Mouse (Mus musculus) embryonic facial prominence, embryonic 11.5 days (tissue): ENCODE data around the gene Cpm. TPM values are rescaled to one million over a fixed set of nuclear protein-coding genes. Genes with fewer than 3 reads are reported as not detected.

Source experiments
- ATAC-seq: fragments of 200-750 bp; cut with Nextera tagmentation; replicated peaks from 2 replicates; pipeline ENCODE4 v1.8.0; 2017; ENCODE audit warnings: low read depth; ENCODE audit not compliant: insufficient number of reproducible peaks, low FRiP score, low TSS enrichment
- DNase-seq: peaks from one replicate; pipeline ENCODE4 v3.0.0-alpha.2; 2015; ENCODE audit warnings: low spot score
- H3K27ac ChIP-seq: fragments of 300-500 bp; sonication (generic); replicated peaks from 2 replicates; pipeline ENCODE4 v1.5.1; 2014; ENCODE audit warnings: mild to moderate bottlenecking, low read depth, low read length, control low read depth
- H3K27me3 ChIP-seq: fragments of 300-500 bp; sonication (generic); 2 replicates; pipeline ENCODE4 v1.6.1; 2014; ENCODE audit warnings: mild to moderate bottlenecking, low read length, moderate library complexity, mixed read lengths; ENCODE audit not compliant: control insufficient read depth, insufficient read depth
- H3K36me3 ChIP-seq: fragments of 300-500 bp; sonication (generic); replicated peaks from 2 replicates; pipeline ENCODE4 v1.6.1; 2014; ENCODE audit warnings: low read depth, mild to moderate bottlenecking, low read length, moderate library complexity, mixed read lengths; ENCODE audit not compliant: control insufficient read depth, insufficient read depth
- H3K4me1 ChIP-seq: fragments of 300-500 bp; sonication (generic); 2 replicates; pipeline ENCODE4 v1.6.1; 2014; ENCODE audit warnings: low read length, mixed read lengths; ENCODE audit not compliant: control insufficient read depth, insufficient read depth
- H3K4me2 ChIP-seq: fragments of 300-500 bp; sonication (generic); 2 replicates; pipeline ENCODE4 v1.6.1; 2014; ENCODE audit warnings: low read depth, mild to moderate bottlenecking, control low read depth, low read length, moderate library complexity
- H3K4me3 ChIP-seq: fragments of 300-500 bp; sonication (generic); 2 replicates; pipeline ENCODE4 v1.5.1; 2014; ENCODE audit warnings: low read depth, low read length, control low read depth
- H3K9ac ChIP-seq: fragments of 300-500 bp; sonication (generic); replicated peaks from 2 replicates; pipeline ENCODE4 v1.6.1; 2014; ENCODE audit warnings: mild to moderate bottlenecking, control low read depth, low read length
- H3K9me3 ChIP-seq: fragments of 300-500 bp; sonication (generic); replicated peaks from 2 replicates; pipeline ENCODE4 v1.6.1; 2016; ENCODE audit warnings: mild to moderate bottlenecking, low read length, inconsistent platforms, mixed read lengths; ENCODE audit not compliant: control insufficient read depth
- WGBS: fragments of 180-500 bp; shearing (Covaris S2); extraction: QIAGEN DNeasy Blood & Tissue Kit; methylation state at CpG from one replicate; pipeline ENCODE4 v1.1.7; 2014; 5-methylcytosine and 5-hydroxymethylcytosine counted together
- polyA plus RNA-seq: library from polyadenylated mRNA; unstranded; fragments of >200 nt; fragmentation: Nextera tagmentation; extraction: Ambion mirVana; gene quantifications from 2 replicates; pipeline ENCODE4 v1.2.1, GENCODE M21; 2014

The Cpm gene
- polyA plus RNA-seq, 1 experiment from 2014 or later = 10.9 TPM

GRCm38 (mm10) chr10:117602325-117603129 is 26.8 kb upstream of the Cpm start:
- WGBS = 91% methylated on average over 3 of the region's 3 CpGs
- no peaks in the 10 kb centered on the region for H3K4me1 ChIP-seq
- H3K4me3 ChIP-seq = no peak overlapping the region
- H3K27me3 ChIP-seq = no peaks in the 10 kb centered on the region
- no peaks in the 10 kb centered on the region for H3K9me3 ChIP-seq
- no peak overlapping the region for H3K27ac ChIP-seq
- no peak overlapping the region for H3K9ac ChIP-seq
- H3K36me3 ChIP-seq = no peaks in the 10 kb centered on the region
- no peak for DNase-seq
- no peak for ATAC-seq
- no peak overlapping the region for H3K4me2 ChIP-seq

- 89% methylated on average over 8 of the region's 8 CpGs for WGBS
- ATAC-seq (no peak), DNase-seq (no peak)
- no peaks in the 10 kb centered on the region for H3K4me1 ChIP-seq
- no peak overlapping the region for H3K4me2 ChIP-seq
- H3K27me3 ChIP-seq = no peaks in the 10 kb centered on the region
- no peak overlapping the region for H3K9ac ChIP-seq
- H3K27ac ChIP-seq = no peak overlapping the region
- no peaks in the 10 kb centered on the region for H3K9me3 ChIP-seq
- no peaks in the 10 kb centered on the region for H3K36me3 ChIP-seq
- no peak overlapping the region for H3K4me3 ChIP-seq
Measured at GRCm38 (mm10) chr10:117603130-117603833, 26.0 kb upstream of the Cpm start.

DNA sequence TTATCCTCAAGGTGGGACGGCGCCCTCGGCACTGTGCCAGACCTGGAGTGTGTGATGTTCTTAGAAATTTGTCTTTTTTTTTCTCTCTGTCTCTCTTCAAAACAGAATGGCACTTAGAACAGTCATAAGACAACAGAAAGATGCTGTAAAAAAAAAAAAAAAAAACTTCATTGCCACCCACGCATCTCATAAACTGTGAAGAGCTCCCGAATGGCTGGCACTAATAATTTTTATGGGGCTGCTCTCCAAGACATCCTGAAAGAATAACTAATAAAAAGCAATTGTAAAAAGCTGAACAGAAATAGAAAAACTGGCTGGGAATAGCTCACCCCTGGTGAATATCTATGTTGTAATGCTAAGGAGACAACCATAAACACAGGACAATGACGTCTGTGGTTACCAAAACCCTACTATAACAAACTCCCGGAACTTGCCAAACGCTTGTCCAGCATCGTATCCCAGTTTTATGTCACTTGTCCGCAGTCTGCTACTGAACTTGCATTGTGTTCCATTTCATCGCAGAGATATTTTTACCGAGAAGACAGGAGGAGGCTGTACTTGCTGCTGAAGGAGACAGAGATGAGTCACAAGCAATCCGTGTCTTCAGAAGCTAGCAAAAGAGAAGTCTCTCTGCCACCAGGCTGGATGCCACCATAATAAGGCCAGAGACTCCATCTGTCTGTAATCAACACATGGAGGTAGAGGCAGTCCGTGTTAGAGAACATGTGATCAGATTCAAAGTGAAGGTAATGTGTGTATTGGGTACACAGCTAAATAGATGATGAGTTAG is 25.3 kb upstream of the Cpm start:
- Histone ChIP-seq H3K4me2 (no peak overlapping the region), H3K9me3 (no peaks in the 10 kb centered on the region), H3K9ac (no peak overlapping the region), H3K4me1 (no peaks in the 10 kb centered on the region), H3K36me3 (no peaks in the 10 kb centered on the region), H3K4me3 (no peak overlapping the region), H3K27ac (no peak overlapping the region), H3K27me3 (no peaks in the 10 kb centered on the region)
- 89% methylated on average over 14 of the region's 14 CpGs for WGBS
- ATAC-seq (no peak), DNase-seq (no peak)

GRCm38 (mm10) chr10:117604624-117605282 is 24.5 kb upstream of the Cpm start:
- DNase-seq (no peak), ATAC-seq (no peak)
- 88% methylated on average over 8 of the region's 8 CpGs for WGBS
- no peaks in the 10 kb centered on the region for H3K4me1 ChIP-seq
- H3K36me3 ChIP-seq = no peaks in the 10 kb centered on the region
- no peak overlapping the region for H3K4me2 ChIP-seq
- H3K9me3 ChIP-seq = no peaks in the 10 kb centered on the region
- no peak overlapping the region for H3K9ac ChIP-seq
- no peak overlapping the region for H3K4me3 ChIP-seq
- no peak overlapping the region for H3K27ac ChIP-seq
- H3K27me3 ChIP-seq = no peaks in the 10 kb centered on the region

GRCm38 (mm10) chr10:117605283-117606243 is 23.7 kb upstream of the Cpm start:
- Histone ChIP-seq H3K9me3 (no peaks in the 10 kb centered on the region), H3K9ac (no peak overlapping the region), H3K4me1 (no peaks in the 10 kb centered on the region), H3K36me3 (no peaks in the 10 kb centered on the region), H3K4me2 (no peak overlapping the region), H3K27me3 (no peaks in the 10 kb centered on the region), H3K27ac (no peak overlapping the region), H3K4me3 (no peak overlapping the region)
- ATAC-seq (no peak), DNase-seq (no peak)
- 85% methylated on average over 15 of the region's 15 CpGs for WGBS

GRCm38 (mm10) chr10:117606423-117606822 is 22.9 kb upstream of the Cpm start:
- Histone ChIP-seq H3K27ac (no peak overlapping the region), H3K4me1 (no peaks in the 10 kb centered on the region), H3K36me3 (no peaks in the 10 kb centered on the region), H3K27me3 (no peaks in the 10 kb centered on the region), H3K9me3 (no peaks in the 10 kb centered on the region), H3K9ac (no peak overlapping the region), H3K4me3 (no peak overlapping the region), H3K4me2 (no peak overlapping the region)
- DNase-seq = no peak
- ATAC-seq = no peak
- WGBS = 66% methylated on average over 5 of the region's 5 CpGs
